Mouse (Mus musculus): ENCODE measurements around the gene Ncl. TPM values are rescaled to one million over a fixed set of nuclear protein-coding genes. Genes with fewer than 3 reads are reported as not detected.

Gene Ncl
- polyA plus RNA-seq, 1 experiment from 2014 or later, result 342 TPM

Other genes starting within 250 kb of the Ncl start
- 0.28 and 0.88 TPM in 2 replicates for gene Htr2b, start 247.4 kb downstream of the Ncl start, polyA plus RNA-seq (2014; fragmentation: Nextera tagmentation; extraction: Ambion mirVana)
- gene Gm21972, start 225.8 kb downstream of the Ncl start, polyA plus RNA-seq (2014; fragmentation: Nextera tagmentation; extraction: Ambion mirVana), result 0.33 TPM in 1 of 2 replicates, not detected in the other
- gene Armc9, start 204.6 kb downstream of the Ncl start, polyA plus RNA-seq (2014; fragmentation: Nextera tagmentation; extraction: Ambion mirVana), result 33.9 and 36.1 TPM in 2 replicates
- 2.8 and 2.9 TPM in 2 replicates for gene B3gnt7, start 56.6 kb downstream of the Ncl start, polyA plus RNA-seq (2014; fragmentation: Nextera tagmentation; extraction: Ambion mirVana)
- not detected in 2 replicates for gene Nmur1, start 66.8 kb upstream of the Ncl start, polyA plus RNA-seq (2014; fragmentation: Nextera tagmentation; extraction: Ambion mirVana)
- gene Tex44, start 66.9 kb upstream of the Ncl start, polyA plus RNA-seq (2014; fragmentation: Nextera tagmentation; extraction: Ambion mirVana), result 0.15 TPM in 1 of 2 replicates, not detected in the other
- 3,351 and 3,402 TPM in 2 replicates for gene Ptma, start 167.3 kb upstream of the Ncl start, polyA plus RNA-seq (2014; fragmentation: Nextera tagmentation; extraction: Ambion mirVana)
- gene Pde6d, start 223.2 kb upstream of the Ncl start, polyA plus RNA-seq (2014; fragmentation: Nextera tagmentation; extraction: Ambion mirVana), result 91.9 and 96.0 TPM in 2 replicates
- gene Cops7b, start 223.5 kb upstream of the Ncl start, polyA plus RNA-seq (2014; fragmentation: Nextera tagmentation; extraction: Ambion mirVana), result 49.7 and 63.7 TPM in 2 replicates